9 mouse cellular contexts compared by ENCODE assay signal in the genomic region with DNA sequence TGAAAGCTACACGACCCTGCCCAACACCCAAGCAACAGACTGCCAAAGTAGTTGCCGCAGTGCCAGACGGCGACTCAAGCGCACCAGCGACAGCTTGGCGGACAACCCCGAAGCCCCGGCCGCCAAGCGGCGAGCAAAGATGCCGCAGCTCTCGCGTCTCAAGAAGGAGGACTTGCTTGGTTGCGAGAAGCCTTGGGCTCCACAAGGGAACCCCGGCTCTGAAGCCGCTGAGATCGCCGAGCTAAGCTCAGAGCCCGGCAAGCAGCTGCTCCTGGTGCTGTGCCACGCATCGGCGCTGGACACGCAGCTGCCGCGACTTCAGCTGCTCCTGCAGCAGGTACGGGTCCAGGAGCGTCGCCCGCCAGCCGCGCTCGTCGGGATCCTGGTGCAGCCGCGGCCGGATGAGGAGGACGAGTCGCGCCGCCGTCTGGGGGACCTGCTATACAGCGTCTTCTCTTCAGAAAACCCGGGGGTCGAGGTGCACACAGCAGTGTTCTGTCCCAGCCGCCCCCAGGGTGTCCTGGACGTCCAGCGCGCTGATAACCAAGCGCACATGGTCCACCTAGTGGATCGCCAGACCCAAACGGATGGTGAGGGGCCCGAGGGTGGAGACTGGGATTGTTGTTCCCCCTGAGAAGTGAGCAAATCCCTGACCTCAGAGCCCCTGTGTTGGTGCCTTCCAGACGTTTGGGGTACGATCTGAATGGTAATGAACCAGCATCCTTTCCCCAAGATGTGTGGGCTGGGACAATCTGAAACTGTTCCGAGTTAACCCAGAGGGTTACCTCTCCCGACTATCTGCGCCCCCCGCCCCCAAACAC. TPM values are rescaled to one million over a fixed set of nuclear protein-coding genes. Genes with fewer than 3 reads are reported as not detected.
DNase-seq lines count a peak whose midpoint lies in the region; ATAC-seq and TF ChIP-seq lines count a peak whose summit lies in the region.
"Had no signal": no experiment of that assay in that cellular context is flagged by ENCODE, and none has a peak within 500 bp of the region (broad histone marks: within the 10 kb centered on the region; RNA-seq: fewer than 3 reads in every experiment).

No protein-coding gene starts in this region.

- peaks cover 10% of the 10 kb centered on the region for H3K4me1 ChIP-seq in heart, embryonic 10.5 days
- H3K4me1 ChIP-seq in intestine, embryonic 14.5 days (replicated peaks; ENCODE audit: control insufficient read depth, insufficient read depth, low read length), result no peaks in the 10 kb centered on the region
- H3K4me1 ChIP-seq in limb, embryonic 14.5 days (ENCODE audit: control insufficient read depth, insufficient read depth, low read length), result no peaks in the 10 kb centered on the region
- peaks cover 5% of the 10 kb centered on the region; the same call in 1 of the 2 replicates for H3K4me1 ChIP-seq in midbrain, embryonic 14.5 days (ENCODE audit: control insufficient read depth, insufficient read depth, low read length)

- peak overlapping the region; percentile 47 for H3K9ac ChIP-seq in intestine, embryonic 14.5 days (ENCODE audit: low read length)
- H3K9ac ChIP-seq in limb, embryonic 14.5 days (ENCODE audit: low read depth, low read length, severe bottlenecking), result peak overlapping the region; percentile 58
- H3K9ac ChIP-seq in midbrain, embryonic 14.5 days (replicated peaks; ENCODE audit: low read length), result peak overlapping the region; percentile 66

- H3K9me3 ChIP-seq in heart, embryonic 10.5 days, result no peaks in the 10 kb centered on the region
- no peaks in the 10 kb centered on the region for H3K9me3 ChIP-seq in intestine, embryonic 14.5 days (ENCODE audit: control insufficient read depth, low read length)
- no peaks in the 10 kb centered on the region for H3K9me3 ChIP-seq in limb, embryonic 14.5 days (ENCODE audit: control insufficient read depth, low read length)
- H3K9me3 ChIP-seq in midbrain, embryonic 14.5 days (ENCODE audit: control insufficient read depth, low read length), result no peaks in the 10 kb centered on the region
- H3K9me3 ChIP-seq: G1E had no signal

- H3K36me3 ChIP-seq in heart, embryonic 10.5 days, result no peaks in the 10 kb centered on the region
- H3K36me3 ChIP-seq in intestine, embryonic 14.5 days (ENCODE audit: control insufficient read depth, insufficient read depth, low read length), result no peaks in the 10 kb centered on the region
- H3K36me3 ChIP-seq in limb, embryonic 14.5 days (ENCODE audit: control insufficient read depth, insufficient read depth, low read length), result no peaks in the 10 kb centered on the region
- H3K36me3 ChIP-seq in midbrain, embryonic 14.5 days (ENCODE audit: control insufficient read depth, insufficient read depth, low read length), result no peaks in the 10 kb centered on the region
- H3K36me3 ChIP-seq: G1E had no signal

- ATAC-seq in intestine, embryonic 14.5 days (replicated peaks; ENCODE audit: low FRiP score, low TSS enrichment, low read depth), result peak; percentile 74
- ATAC-seq in limb, embryonic 14.5 days (ENCODE audit: low FRiP score, low read depth), result peak; percentile 75
- peak; percentile 75 for ATAC-seq in midbrain, embryonic 14.5 days (ENCODE audit: low FRiP score, low TSS enrichment)

- H3K4me3 ChIP-seq in heart, embryonic 10.5 days, result peak overlapping the region; percentile 71
- H3K4me3 ChIP-seq in intestine, embryonic 14.5 days (ENCODE audit: low read depth, low read length), result peak overlapping the region; percentile 43
- H3K4me3 ChIP-seq in limb, embryonic 14.5 days (replicated peaks; ENCODE audit: low read length), result peak overlapping the region; percentile 49
- H3K4me3 ChIP-seq in midbrain, embryonic 14.5 days (replicated peaks; ENCODE audit: low read depth, low read length), result peak overlapping the region; percentile 54

- peak overlapping the region; percentile 52; the same call in 1 of the 2 replicates for H3K27ac ChIP-seq in heart, embryonic 10.5 days
- H3K27ac ChIP-seq in intestine, embryonic 14.5 days (ENCODE audit: low read depth), result no peak overlapping the region
- H3K27ac ChIP-seq in limb, embryonic 14.5 days (replicated peaks; ENCODE audit: low read depth, low read length), result no peak overlapping the region
- no peak overlapping the region; the same call in 1 of the 2 replicates for H3K27ac ChIP-seq in midbrain, embryonic 14.5 days (replicated peaks; ENCODE audit: low read depth, low read length)

- 3% methylated on average over 60 of the region's 60 CpGs for WGBS in heart, embryonic 10.5 days
- 4% methylated on average over 60 of the region's 60 CpGs for WGBS in intestine, embryonic 14.5 days
- 3% methylated on average over 55 of the region's 60 CpGs for WGBS in limb, embryonic 14.5 days
- 4% methylated on average over 60 of the region's 60 CpGs for WGBS in midbrain, embryonic 14.5 days

- DNase-seq in heart, embryonic 10.5 days (ENCODE audit: low spot score), result peak; percentile 80
- DNase-seq in heart, postnatal 25 days (ENCODE audit: low spot score), result no peak
- peak; percentile 42 for DNase-seq in cerebellum, adult 9-11 months
- peak; percentile 57 to 67 for DNase-seq in frontal cortex, postnatal 14 days (ENCODE audit: low spot score in 2 of 2)
- peak; percentile 84 for DNase-seq in intestine, embryonic 14.5 days (ENCODE audit: low spot score)
- DNase-seq in limb, embryonic 14.5 days (ENCODE audit: low spot score), result peak; percentile 31
- DNase-seq in midbrain, embryonic 14.5 days, result peak; percentile 86
- peak; percentile 14 for DNase-seq in thymus, adult 18-20 months

- peaks cover 56% of the 10 kb centered on the region for H3K27me3 ChIP-seq in heart, embryonic 10.5 days (ENCODE audit: insufficient read depth, poor library complexity, severe bottlenecking)
- H3K27me3 ChIP-seq in intestine, embryonic 14.5 days (replicated peaks; ENCODE audit: control insufficient read depth, insufficient read depth, low read length), result peaks cover 32% of the 10 kb centered on the region
- peaks cover 18% of the 10 kb centered on the region for H3K27me3 ChIP-seq in limb, embryonic 14.5 days (ENCODE audit: control insufficient read depth, insufficient read depth, low read length)
- peaks cover 9% of the 10 kb centered on the region for H3K27me3 ChIP-seq in midbrain, embryonic 14.5 days (ENCODE audit: control insufficient read depth, insufficient read depth, low read length)

- peak overlapping the region; percentile 87 for H3K4me2 ChIP-seq in intestine, embryonic 14.5 days (ENCODE audit: low read length)
- peak overlapping the region; percentile 93 for H3K4me2 ChIP-seq in limb, embryonic 14.5 days (replicated peaks; ENCODE audit: low read depth, low read length, severe bottlenecking)
- H3K4me2 ChIP-seq in midbrain, embryonic 14.5 days (ENCODE audit: low read length), result peak overlapping the region; percentile 95

- intact Hi-C loops in heart, postnatal 25 days (cut with DNase I), result no loop called here

- TF ChIP-seq POLR2A in limb, embryonic 14.5 days (IDR thresholded peaks at IDR 0.05; ENCODE audit: borderline replicate concordance, extremely low read depth, insufficient read depth, insufficient read length), result no peak

RNA-seq across cellular contexts. Expression of a gene that starts 1.8 kb away (rescaled TPM):
- polyA plus RNA-seq in heart, embryonic 10.5 days (2016; fragmentation: Nextera tagmentation; extraction: Ambion mirVana), result not detected in 2 replicates
- total RNA-seq in heart, postnatal 25 days (2021), result not detected
- not detected in 2 replicates for polyA plus RNA-seq in intestine, embryonic 14.5 days (2014; fragmentation: Nextera tagmentation; extraction: Ambion mirVana)
- polyA plus RNA-seq in limb, embryonic 14.5 days (2012; rRNA removed), result not detected in 2 replicates
- polyA plus RNA-seq in limb, embryonic 14.5 days (2014; fragmentation: Nextera tagmentation; extraction: Ambion mirVana), result not detected in 2 replicates
- polyA plus RNA-seq in midbrain, embryonic 14.5 days (2014; fragmentation: Nextera tagmentation; extraction: Ambion mirVana), result 0.32 and 0.34 TPM in 2 replicates
- total RNA-seq: G1E had no signal
- polyA plus RNA-seq: G1E had no signal

RNA-seq across cellular contexts. Expression of a gene that starts 27.2 kb away (rescaled TPM):
- polyA plus RNA-seq in heart, embryonic 10.5 days (2016; fragmentation: Nextera tagmentation; extraction: Ambion mirVana), result 1.1 and 4.7 TPM in 2 replicates
- not detected for total RNA-seq in heart, postnatal 25 days (2021)
- polyA plus RNA-seq in intestine, embryonic 14.5 days (2014; fragmentation: Nextera tagmentation; extraction: Ambion mirVana), result 3.5 and 4.6 TPM in 2 replicates
- polyA plus RNA-seq in limb, embryonic 14.5 days (2012; rRNA removed), result 0.57 and 0.93 TPM in 2 replicates
- polyA plus RNA-seq in limb, embryonic 14.5 days (2014; fragmentation: Nextera tagmentation; extraction: Ambion mirVana), result 0.32 and 0.50 TPM in 2 replicates
- polyA plus RNA-seq in midbrain, embryonic 14.5 days (2014; fragmentation: Nextera tagmentation; extraction: Ambion mirVana), result 7.0 and 7.3 TPM in 2 replicates
- polyA plus RNA-seq: G1E had no signal

RNA-seq across cellular contexts. Expression of a gene that starts 45.7 kb away (rescaled TPM):
- polyA plus RNA-seq in heart, embryonic 10.5 days (2016; fragmentation: Nextera tagmentation; extraction: Ambion mirVana), result 191 and 198 TPM in 2 replicates
- 100 to 1,000 TPM in 1 of 2 experiments, 10 to 100 TPM in 1; 94.4 to 100 TPM for total RNA-seq in heart, postnatal 25 days (2021)
- polyA plus RNA-seq in intestine, embryonic 14.5 days (2014; fragmentation: Nextera tagmentation; extraction: Ambion mirVana), result 160 and 174 TPM in 2 replicates
- polyA plus RNA-seq in limb, embryonic 14.5 days (2012; rRNA removed), result 73.2 and 79.2 TPM in 2 replicates
- polyA plus RNA-seq in limb, embryonic 14.5 days (2014; fragmentation: Nextera tagmentation; extraction: Ambion mirVana), result 157 and 161 TPM in 2 replicates
- 149 and 214 TPM in 2 replicates for polyA plus RNA-seq in midbrain, embryonic 14.5 days (2014; fragmentation: Nextera tagmentation; extraction: Ambion mirVana)

RNA-seq across cellular contexts. Expression of a gene that starts 57.6 kb away (rescaled TPM):
- polyA plus RNA-seq in heart, embryonic 10.5 days (2016; fragmentation: Nextera tagmentation; extraction: Ambion mirVana), result 0.04 TPM in 1 of 2 replicates, not detected in the other
- total RNA-seq in heart, postnatal 25 days (2021), result not detected
- polyA plus RNA-seq in intestine, embryonic 14.5 days (2014; fragmentation: Nextera tagmentation; extraction: Ambion mirVana), result not detected in 2 replicates
- 0.11 and 0.12 TPM in 2 replicates for polyA plus RNA-seq in limb, embryonic 14.5 days (2012; rRNA removed)
- polyA plus RNA-seq in limb, embryonic 14.5 days (2014; fragmentation: Nextera tagmentation; extraction: Ambion mirVana), result not detected in 2 replicates
- 0.05 and 0.11 TPM in 2 replicates for polyA plus RNA-seq in midbrain, embryonic 14.5 days (2014; fragmentation: Nextera tagmentation; extraction: Ambion mirVana)
